Mouse (Mus musculus) CH12.LX (cell line): ENCODE measurements around the gene Tbc1d30. TPM values are rescaled to one million over a fixed set of nuclear protein-coding genes. Genes with fewer than 3 reads are reported as not detected.

ENCODE experiments used
- DNase-seq: peaks from one replicate; pipeline ENCODE4 v3.0.0-alpha.2; 2013; ENCODE audit errors: extremely low read depth
- H3K27ac ChIP-seq: 2 replicates; pipeline ENCODE4 v1.5.1; 2012; ENCODE audit warnings: low read depth, mild to moderate bottlenecking, control low read depth, moderate library complexity; ENCODE audit not compliant: insufficient read depth
- H3K27me3 ChIP-seq: replicated peaks from 2 replicates; pipeline ENCODE3; 2012; ENCODE audit warnings: inconsistent platforms
- H3K36me3 ChIP-seq, 2 experiments: replicated peaks in 1 of 2; 2 replicates each; pipeline versions ENCODE3 to v1.6.1; 2012; ENCODE audit warnings: inconsistent platforms in 1 of 2, low read length in 1 of 2, mild to moderate bottlenecking in 1 of 2, mixed read lengths in 1 of 2, moderate library complexity in 1 of 2; ENCODE audit not compliant: control insufficient read depth in 1 of 2, insufficient read depth in 1 of 2
- H3K4me1 ChIP-seq, 2 experiments: 2 replicates each; pipeline ENCODE4 v1.6.1; 2012; ENCODE audit warnings: inconsistent platforms in 1 of 2, moderate library complexity in 1 of 2; ENCODE audit not compliant: insufficient read depth in 2 of 2, control insufficient read depth in 1 of 2
- H3K4me2 ChIP-seq: 2 replicates; pipeline ENCODE4 v1.6.1; 2012; ENCODE audit warnings: low read depth, mild to moderate bottlenecking, control low read depth; ENCODE audit not compliant: poor library complexity, insufficient read depth, severe bottlenecking
- H3K4me3 ChIP-seq, 3 experiments: fragments of 150-350 bp in 1 of 3; sonication (generic) in 1 of 3; replicated peaks in 1 of 3; 2 replicates each; pipeline versions ENCODE3 to v1.5.1; 2011 to 2012; ENCODE audit warnings: low read depth in 2 of 3, low read length in 2 of 3, mild to moderate bottlenecking in 2 of 3, moderate library complexity in 2 of 3, control low read depth in 1 of 3, improper control_type of control experiment in 1 of 3, inconsistent platforms in 1 of 3, mixed read lengths in 1 of 3; ENCODE audit not compliant: poor library complexity in 1 of 3
- H3K79me2 ChIP-seq: replicated peaks from 2 replicates; pipeline ENCODE4 v1.6.1; 2012; ENCODE audit warnings: mild to moderate bottlenecking, moderate library complexity; ENCODE audit not compliant: control insufficient read depth, poor library complexity, insufficient read depth, severe bottlenecking; ENCODE audit errors: extremely low read depth
- H3K9ac ChIP-seq: 2 replicates; pipeline ENCODE4 v1.6.1; 2012; ENCODE audit warnings: low read depth, mild to moderate bottlenecking, control low read depth, moderate library complexity; ENCODE audit not compliant: insufficient read depth
- H3K9me3 ChIP-seq: replicated peaks from 2 replicates; pipeline ENCODE3; 2012; ENCODE audit warnings: low read length, inconsistent platforms, mixed read lengths
- BHLHE40 ChIP-seq: IDR thresholded peaks from 2 replicates; pipeline ENCODE4 v1.6.1; 2011; ENCODE audit warnings: mild to moderate bottlenecking, low read depth, low read length, improper control_type of control experiment
- CHD1 ChIP-seq: IDR thresholded peaks from 2 replicates; pipeline ENCODE4 v1.6.1; 2012; ENCODE audit warnings: low read depth, low read length, improper control_type of control experiment, inconsistent platforms
- CHD2 ChIP-seq: IDR thresholded peaks from 2 replicates; pipeline ENCODE4 v1.6.1; 2011; ENCODE audit warnings: low read length, improper control_type of control experiment
- EP300 ChIP-seq: IDR thresholded peaks from 2 replicates; pipeline ENCODE4 v1.6.1; 2011; ENCODE audit warnings: low read length, improper control_type of control experiment
- ETS1 ChIP-seq: conservative IDR thresholded peaks from 2 replicates; pipeline ENCODE4 v1.6.1; 2012; ENCODE audit warnings: low read depth, mild to moderate bottlenecking, inconsistent platforms, low read length, improper control_type of control experiment, moderate library complexity
- GABPA ChIP-seq: IDR thresholded peaks from 2 replicates; pipeline ENCODE4 v1.6.1; 2012; ENCODE audit warnings: low read depth, low read length, improper control_type of control experiment, inconsistent platforms; ENCODE audit not compliant: insufficient replicate concordance
- JUN ChIP-seq: IDR thresholded peaks from 2 replicates; pipeline ENCODE4 v1.6.1; 2011; ENCODE audit warnings: low read depth, mild to moderate bottlenecking, low read length, improper control_type of control experiment, moderate library complexity; ENCODE audit not compliant: insufficient read depth
- JUND ChIP-seq: conservative IDR thresholded peaks from 2 replicates; pipeline ENCODE4 v1.6.1; 2011; ENCODE audit warnings: low read depth, low read length, improper control_type of control experiment
- KAT2A ChIP-seq: IDR thresholded peaks from 2 replicates; pipeline ENCODE4 v1.6.1; 2012; ENCODE audit warnings: low read length, improper control_type of control experiment, inconsistent platforms; ENCODE audit not compliant: insufficient replicate concordance
- MAFK ChIP-seq: IDR thresholded peaks from 2 replicates; pipeline ENCODE4 v1.6.1; 2011; ENCODE audit warnings: low read length, improper control_type of control experiment; ENCODE audit not compliant: insufficient replicate concordance
- MAX ChIP-seq: IDR thresholded peaks from 2 replicates; pipeline ENCODE4 v1.6.1; 2011; ENCODE audit warnings: low read length, improper control_type of control experiment
- MAZ ChIP-seq: IDR thresholded peaks from 2 replicates; pipeline ENCODE4 v1.6.1; 2012; ENCODE audit warnings: low read depth, mild to moderate bottlenecking, inconsistent platforms, low read length, improper control_type of control experiment, moderate library complexity
- MEF2A ChIP-seq: IDR thresholded peaks from 2 replicates; pipeline ENCODE4 v1.6.1; 2014; ENCODE audit warnings: low read depth, mild to moderate bottlenecking, inconsistent platforms, low read length, improper control_type of control experiment, borderline replicate concordance
- POLR2A ChIP-seq: IDR thresholded peaks from 2 replicates; pipeline ENCODE4 v1.6.1; 2011; ENCODE audit warnings: low read depth, mild to moderate bottlenecking, improper control_type of control experiment, low read length
- RAD21 ChIP-seq: IDR thresholded peaks from 2 replicates; pipeline ENCODE4 v1.6.1; 2011; ENCODE audit warnings: low read depth, mild to moderate bottlenecking, low read length, improper control_type of control experiment, moderate library complexity
- RCOR1 ChIP-seq: conservative IDR thresholded peaks from 2 replicates; pipeline ENCODE4 v1.6.1; 2012; ENCODE audit warnings: low read depth, mild to moderate bottlenecking, inconsistent platforms, low read length, improper control_type of control experiment
- SIN3A ChIP-seq: IDR thresholded peaks from 2 replicates; pipeline ENCODE4 v1.6.1; 2012; ENCODE audit warnings: low read length, improper control_type of control experiment, inconsistent platforms
- SMC3 ChIP-seq: IDR thresholded peaks from 2 replicates; pipeline ENCODE4 v1.6.1; 2011; ENCODE audit warnings: low read depth, low read length, improper control_type of control experiment
- TCF12 ChIP-seq: IDR thresholded peaks from 2 replicates; pipeline ENCODE4 v1.6.1; 2014; ENCODE audit warnings: low read depth, mild to moderate bottlenecking, inconsistent platforms, low read length, improper control_type of control experiment
- USF1 ChIP-seq: IDR thresholded peaks from 2 replicates; pipeline ENCODE4 v1.6.1; 2014; ENCODE audit warnings: low read depth, mild to moderate bottlenecking, inconsistent platforms, low read length, improper control_type of control experiment
- ZC3H11A ChIP-seq: IDR thresholded peaks from 2 replicates; pipeline ENCODE4 v1.6.1; 2012; ENCODE audit warnings: low read depth, mild to moderate bottlenecking, inconsistent platforms, low read length, improper control_type of control experiment
- ZKSCAN1 ChIP-seq: IDR thresholded peaks from 2 replicates; pipeline ENCODE4 v1.6.1; 2012; ENCODE audit warnings: low read depth, inconsistent platforms, low read length, improper control_type of control experiment, borderline replicate concordance
- dilution Hi-C: fragments of 300-500 bp; cut with MboI; formaldehyde crosslinking; loops from 2 replicates; pipeline ENCODE4 v1.14.3; 2020; ENCODE audit warnings: low sequenced_read_pairs; ENCODE audit not compliant: extremely low pct_unique_long_range_greater_than_20kb, extremely low pct_ligation_motif_present
- in situ Hi-C: fragments of 300-500 bp; cut with MboI; formaldehyde crosslinking; loops from 3 replicates; pipeline ENCODE4 v1.14.3; 2019; ENCODE audit warnings: low sequenced_read_pairs, low pct_ligation_motif_present, low pct_unique_long_range_greater_than_20kb, mixed read lengths
- polyA plus RNA-seq: library from polyadenylated mRNA; unstranded; fragments of >175 nt; gene quantifications from 2 replicates; pipeline ENCODE4 v1.2.1, GENCODE M21; 2012; ENCODE audit warnings: low read depth; ENCODE audit not compliant: insufficient read length
- total RNA-seq, 2 experiments: library from RNA; depleted of rRNA; stranded (reverse); fragments of 300-350 nt in 1 of 2; fragments of >200 nt in 1 of 2; gene quantifications; 2 replicates each; pipeline ENCODE4 v1.2.3; 2012 to 2014

Gene Tbc1d30
- total and polyA plus RNA-seq, 3 experiments: 0.16 TPM; not detected in 2

DNA sequence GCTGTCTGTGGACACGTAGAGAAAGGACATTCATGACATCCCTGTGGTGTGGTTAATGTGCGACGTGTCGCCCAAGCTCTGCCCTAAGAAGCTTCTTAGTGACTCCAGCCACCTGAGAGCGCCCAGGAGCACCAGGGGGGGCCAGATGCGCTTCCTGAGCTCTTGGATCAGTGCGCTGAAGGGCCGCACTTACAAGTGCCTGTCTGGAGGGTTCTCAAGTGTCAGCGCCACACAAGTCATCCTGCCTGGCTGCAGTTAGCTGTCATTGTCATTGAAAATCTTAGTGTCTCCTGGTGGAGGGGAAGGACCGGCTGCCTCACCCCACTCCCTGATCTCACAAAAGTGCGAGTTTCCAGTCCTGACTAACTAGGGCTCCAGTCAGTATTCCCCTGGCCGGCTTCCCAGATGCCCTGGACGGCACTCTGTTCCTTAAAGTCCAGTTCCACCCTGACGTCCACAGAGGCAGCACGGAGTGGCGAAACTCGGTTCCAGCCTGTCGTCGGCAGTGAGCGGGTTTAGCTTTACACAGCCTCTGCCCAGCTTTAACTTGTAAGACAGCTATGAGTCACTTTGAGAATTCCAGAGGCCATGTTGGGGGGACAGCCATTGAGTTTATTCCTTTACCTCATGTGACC is 44.6 kb upstream of the Tbc1d30 start:
- H3K79me2 ChIP-seq: no peaks in the 10 kb centered on the region
- TF ChIP-seq USF1 (no peak), GABPA (no peak), RCOR1 (no peak), ZKSCAN1 (no peak), EP300 (no peak)
- H3K4me2 ChIP-seq: no peak overlapping the region
- in situ Hi-C loops (no loop called here), dilution Hi-C loops (no loop called here)
- no peaks in the 10 kb centered on the region for H3K4me1 ChIP-seq
- no peak for DNase-seq
- no peak overlapping the region for H3K4me3 ChIP-seq
- H3K9ac ChIP-seq: no peak overlapping the region
- no peaks in the 10 kb centered on the region for H3K27me3 ChIP-seq
- H3K27ac ChIP-seq: no peak overlapping the region
- no peaks in the 10 kb centered on the region for H3K9me3 ChIP-seq
- H3K36me3 ChIP-seq: peaks cover 59 to 67% of the 10 kb centered on the region in 2 experiments

GRCm38 (mm10) chr10:121394789-121395325 is 43.8 kb upstream of the Tbc1d30 start:
- Histone ChIP-seq H3K4me3 (no peak overlapping the region), H3K36me3 (peaks cover 67 to 75% of the 10 kb centered on the region in 2 experiments), H3K9ac (no peak overlapping the region), H3K4me1 (no peaks in the 10 kb centered on the region), H3K27ac (no peak overlapping the region), H3K27me3 (no peaks in the 10 kb centered on the region), H3K4me2 (no peak overlapping the region), H3K79me2 (no peaks in the 10 kb centered on the region), H3K9me3 (no peaks in the 10 kb centered on the region)
- DNase-seq: no peak
- dilution Hi-C loops (no loop called here), in situ Hi-C loops (no loop called here)
- no peak for TF ChIP-seq POLR2A
- TF ChIP-seq MAFK: no peak
- no peak for TF ChIP-seq SIN3A
- no peak for TF ChIP-seq MEF2A

- Histone ChIP-seq H3K4me3 (no peak overlapping the region), H3K36me3 (peaks cover 73 to 81% of the 10 kb centered on the region in 2 experiments), H3K79me2 (no peaks in the 10 kb centered on the region), H3K9me3 (no peaks in the 10 kb centered on the region), H3K27ac (no peak overlapping the region), H3K4me2 (no peak overlapping the region), H3K9ac (no peak overlapping the region), H3K27me3 (no peaks in the 10 kb centered on the region), H3K4me1 (no peaks in the 10 kb centered on the region)
- TF ChIP-seq JUND: no peak
- no peak for TF ChIP-seq TCF12
- TF ChIP-seq MEF2A: no peak
- TF ChIP-seq RCOR1: no peak
- no peak for TF ChIP-seq RAD21
- no peak for TF ChIP-seq ZKSCAN1
- TF ChIP-seq SMC3: no peak
- TF ChIP-seq CHD1: no peak
- TF ChIP-seq BHLHE40: no peak
- no peak for TF ChIP-seq ETS1
- no peak for TF ChIP-seq EP300
- no peak for TF ChIP-seq MAX
- TF ChIP-seq MAZ: no peak
- TF ChIP-seq CHD2: no peak
- TF ChIP-seq JUN: no peak
- no peak for TF ChIP-seq KAT2A
- no peak for TF ChIP-seq ZC3H11A
- no peak for DNase-seq
- in situ Hi-C loops (no loop called here), dilution Hi-C loops (no loop called here)
Measured at GRCm38 (mm10) chr10:121394270-121394669, 43.2 kb upstream of the Tbc1d30 start.
